Mouse (Mus musculus): ENCODE measurements around the gene Sgpp1.

- TF ChIP-seq MAFK (IDR thresholded peaks at IDR 0.05; ENCODE audit: insufficient read depth, low read depth, low read length) (no peak), ZNF384 (IDR thresholded peaks at IDR 0.05; ENCODE audit: low read depth, low read length) (no peak)
These were observed 24.7 kb downstream of the Sgpp1 start for GRCm38 (mm10) chr12:75710596-75711376.

All from ES-E14 (cell line).